Mouse (Mus musculus): ENCODE results near the gene Adgra1.

Gene Adgra1

GRCm38 (mm10) chr7:139834036-139834435 lies at the start of gene Adgra1:
Gene Adgra1 (plus strand): TSS chr7:139834174.
- DNase-seq, result peak in 1 of 2 experiments; percentile 16

GRCm38 (mm10) chr7:139787382-139787781 lies 46.6 kb upstream of the Adgra1 start:
- no peak for DNase-seq

- DNase-seq, result no peak
These were observed 45.0 kb upstream of the Adgra1 start for GRCm38 (mm10) chr7:139788927-139789326.

- no peak for DNase-seq
These were observed 44.3 kb upstream of the Adgra1 start for GRCm38 (mm10) chr7:139789718-139790117.

- no peak for DNase-seq
These were observed 42.4 kb upstream of the Adgra1 start for GRCm38 (mm10) chr7:139791601-139792000.

GRCm38 (mm10) chr7:139795004-139795605 lies 38.9 kb upstream of the Adgra1 start:
- DNase-seq, result no peak

- no peak for DNase-seq
These were observed 36.5 kb upstream of the Adgra1 start for GRCm38 (mm10) chr7:139797186-139798109.

GRCm38 (mm10) chr7:139806175-139806601 lies 27.8 kb upstream of the Adgra1 start:
- DNase-seq, result no peak

GRCm38 (mm10) chr7:139810036-139810435 lies 23.9 kb upstream of the Adgra1 start:
- no peak for DNase-seq

- no peak for DNase-seq
These were observed 22.3 kb upstream of the Adgra1 start for GRCm38 (mm10) chr7:139811706-139812105.

GRCm38 (mm10) chr7:139813577-139814207 lies 20.3 kb upstream of the Adgra1 start:
- no peak for DNase-seq

GRCm38 (mm10) chr7:139822301-139823010 lies 11.5 kb upstream of the Adgra1 start:
- no peak for DNase-seq

- no peak for DNase-seq
These were observed 6.3 kb upstream of the Adgra1 start for GRCm38 (mm10) chr7:139827687-139828086.

- DNase-seq, result no peak
These were observed 442 bp upstream of the Adgra1 start for GRCm38 (mm10) chr7:139833532-139833931.

GRCm38 (mm10) chr7:139835140-139836131 lies 1.5 kb downstream of the Adgra1 start:
- no peak for DNase-seq

- DNase-seq, result no peak
These were observed 6.6 kb downstream of the Adgra1 start for GRCm38 (mm10) chr7:139840443-139841168.

- no peak for DNase-seq
These were observed 8.4 kb downstream of the Adgra1 start for GRCm38 (mm10) chr7:139842397-139842796.

- no peak for DNase-seq
These were observed 9.2 kb downstream of the Adgra1 start for GRCm38 (mm10) chr7:139843140-139843539.

- DNase-seq, result no peak
These were observed 9.8 kb downstream of the Adgra1 start for GRCm38 (mm10) chr7:139843776-139844175.

- no peak for DNase-seq
These were observed 11.1 kb downstream of the Adgra1 start for GRCm38 (mm10) chr7:139845101-139845500.

- no peak for DNase-seq
These were observed 16.2 kb downstream of the Adgra1 start for GRCm38 (mm10) chr7:139850152-139850551.

Data from lung, adult 18-20 months (tissue).